Mouse (Mus musculus) cerebellum, postnatal 4 days (tissue): Measurements from ENCODE around the gene Hsh2d.

Source experiments
- DNase-seq, 2 experiments: peaks; one replicate each; pipeline ENCODE4 v3.0.0; 2022; ENCODE audit warnings: low spot score in 2 of 2, mixed read lengths in 1 of 2

Gene Hsh2d

GRCm38 (mm10) chr8:72189417-72190214 lies at the start of gene Hsh2d:
Gene Hsh2d, plus strand, starts transcription at chr8:72189638.
- DNase-seq, result no peak

- no peak for DNase-seq
Observed at GRCm38 (mm10) chr8:72143256-72143824, 46.1 kb upstream of the Hsh2d start.

- DNase-seq, result no peak
Observed at GRCm38 (mm10) chr8:72144345-72144975, 45.0 kb upstream of the Hsh2d start.

- DNase-seq, result no peak
Observed at GRCm38 (mm10) chr8:72145511-72145910, 43.9 kb upstream of the Hsh2d start.

- DNase-seq, result no peak
Observed at GRCm38 (mm10) chr8:72146056-72146455, 43.4 kb upstream of the Hsh2d start.

GRCm38 (mm10) chr8:72146556-72146955 lies 42.9 kb upstream of the Hsh2d start:
- no peak for DNase-seq

- DNase-seq, result no peak
Observed at GRCm38 (mm10) chr8:72147266-72147665, 42.2 kb upstream of the Hsh2d start.

- no peak for DNase-seq
Observed at GRCm38 (mm10) chr8:72149056-72149455, 40.4 kb upstream of the Hsh2d start.

GRCm38 (mm10) chr8:72151418-72152078 lies 37.9 kb upstream of the Hsh2d start:
- no peak for DNase-seq

GRCm38 (mm10) chr8:72153382-72153781 lies 36.1 kb upstream of the Hsh2d start:
- no peak for DNase-seq

GRCm38 (mm10) chr8:72158096-72158495 lies 31.3 kb upstream of the Hsh2d start:
- DNase-seq, result no peak

- no peak for DNase-seq
Observed at GRCm38 (mm10) chr8:72158726-72159125, 30.7 kb upstream of the Hsh2d start.

GRCm38 (mm10) chr8:72160007-72160406 lies 29.4 kb upstream of the Hsh2d start:
- DNase-seq, result no peak

- peak; percentile 100 for DNase-seq
Observed at GRCm38 (mm10) chr8:72160707-72161697, 28.4 kb upstream of the Hsh2d start, which contains the start of gene Rab8a. Gene Rab8a, plus strand, starts transcription at chr8:72161200.

GRCm38 (mm10) chr8:72162821-72163220 lies 26.6 kb upstream of the Hsh2d start:
- DNase-seq, result no peak

- no peak for DNase-seq
Observed at GRCm38 (mm10) chr8:72169098-72169668, 20.3 kb upstream of the Hsh2d start.

- DNase-seq, result no peak
Observed at GRCm38 (mm10) chr8:72169681-72170249, 19.7 kb upstream of the Hsh2d start.

- DNase-seq, result peak; percentile 34 to 79
Observed at GRCm38 (mm10) chr8:72177346-72177925, 12.0 kb upstream of the Hsh2d start.

GRCm38 (mm10) chr8:72183554-72184202 lies 5.8 kb upstream of the Hsh2d start:
- no peak for DNase-seq
